Mouse (Mus musculus) layer of hippocampus, adult 8-10 months (tissue): Measurements from ENCODE around the gene Mrps6. TPM values are rescaled to one million over a fixed set of nuclear protein-coding genes. Genes with fewer than 3 reads are reported as not detected.

ENCODE experiments used
- DNase-seq, 2 experiments: peaks; one replicate each; pipeline ENCODE4 v3.0.0; 2022; ENCODE audit warnings: low spot score in 2 of 2
- total RNA-seq, 4 experiments: library from RNA; stranded (reverse); gene quantifications; 2 replicates each; pipeline ENCODE4 v1.2.4; 2022

The Mrps6 gene
- total RNA-seq: 10 to 100 TPM; 57.8 to 62.6 (median 60.6) TPM

DNA sequence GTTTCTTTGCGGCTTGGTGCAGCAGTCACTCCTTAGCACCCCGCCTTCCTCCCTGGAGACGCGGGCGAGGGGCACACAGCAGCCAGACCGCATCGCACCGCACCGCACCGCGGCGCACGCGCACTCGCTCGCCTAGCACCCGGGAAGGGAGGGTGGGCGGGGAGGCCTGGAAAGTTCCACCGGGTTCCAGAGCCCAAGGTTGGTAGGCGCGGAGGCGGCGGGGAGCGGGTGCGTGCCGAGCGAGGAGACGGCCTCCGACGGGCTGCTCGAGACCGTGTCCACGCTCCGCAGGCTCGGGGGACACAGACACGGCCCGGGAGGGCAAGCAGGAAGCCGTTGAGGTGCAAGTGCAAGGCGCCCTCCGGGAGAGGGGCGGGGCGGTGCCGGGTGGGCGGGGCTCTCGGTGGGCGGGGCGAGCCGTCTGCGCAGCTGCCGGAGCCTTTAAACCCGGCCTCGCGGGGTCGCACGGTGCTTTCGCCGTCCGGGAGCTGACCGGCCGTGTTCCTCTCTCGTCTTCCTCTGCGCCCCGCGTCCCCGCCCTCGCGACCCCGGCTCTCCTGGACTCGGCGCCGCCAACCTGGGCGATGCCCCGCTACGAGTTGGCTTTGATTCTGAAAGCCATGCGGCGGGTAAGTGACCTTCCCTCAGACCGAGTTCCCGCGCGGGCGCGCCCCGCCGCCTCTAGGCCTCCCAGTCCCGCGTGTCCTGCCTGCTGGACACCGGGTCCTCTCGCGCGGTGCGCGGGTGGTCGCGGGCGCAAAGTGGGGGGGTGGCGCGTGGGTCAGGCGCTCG is at the start of gene Mrps6, which contains the start of the genes Gm49711 and Slc5a3:
TSS of gene Mrps6 (plus strand) at position 419 of the 792 bp plus-strand sequence.
TSS of gene Gm49711 (plus strand) at position 465 of the 792 bp plus-strand sequence.
TSS of gene Slc5a3 (plus strand) at position 471 of the 792 bp plus-strand sequence.
- peak; percentile 70 to 85 for DNase-seq

DNA sequence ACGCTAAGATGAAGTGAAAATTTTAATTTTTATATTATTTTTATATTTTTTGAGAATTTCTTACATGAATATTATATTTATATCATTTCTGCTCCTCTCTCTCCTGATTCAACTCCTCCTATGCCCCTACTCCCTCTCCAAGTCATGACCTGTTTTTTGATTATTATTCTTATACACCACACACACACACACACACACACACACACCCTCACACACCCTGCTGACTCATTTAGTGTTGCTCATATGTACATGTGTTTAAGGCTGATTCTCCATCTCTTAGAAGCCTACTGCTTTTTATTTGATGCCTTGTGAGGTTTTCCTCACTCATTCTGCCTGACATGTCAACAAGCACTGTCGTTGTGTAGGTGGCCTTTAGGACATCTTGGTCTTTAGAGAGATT is 48.5 kb upstream of the Mrps6 start:
- DNase-seq: no peak

DNA sequence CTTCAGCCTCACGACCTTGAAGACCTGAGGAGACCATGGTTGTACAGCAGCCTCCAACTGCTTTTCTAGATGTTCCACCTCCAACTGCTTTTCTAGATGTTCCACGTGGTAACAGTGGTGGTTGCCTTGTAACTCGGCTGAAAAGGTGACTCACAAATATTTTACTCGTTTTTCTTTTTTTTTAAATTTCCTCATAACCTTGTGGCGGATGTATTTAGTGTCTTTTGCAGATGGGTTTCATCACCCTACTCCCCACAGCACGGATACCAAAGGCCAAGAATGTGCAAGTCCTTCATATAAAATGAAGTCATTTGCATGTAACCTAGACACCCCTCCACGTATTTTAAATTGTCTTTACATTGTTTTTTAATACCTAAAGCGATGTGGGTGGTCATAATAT is 41.3 kb upstream of the Mrps6 start:
- DNase-seq: no peak

DNA sequence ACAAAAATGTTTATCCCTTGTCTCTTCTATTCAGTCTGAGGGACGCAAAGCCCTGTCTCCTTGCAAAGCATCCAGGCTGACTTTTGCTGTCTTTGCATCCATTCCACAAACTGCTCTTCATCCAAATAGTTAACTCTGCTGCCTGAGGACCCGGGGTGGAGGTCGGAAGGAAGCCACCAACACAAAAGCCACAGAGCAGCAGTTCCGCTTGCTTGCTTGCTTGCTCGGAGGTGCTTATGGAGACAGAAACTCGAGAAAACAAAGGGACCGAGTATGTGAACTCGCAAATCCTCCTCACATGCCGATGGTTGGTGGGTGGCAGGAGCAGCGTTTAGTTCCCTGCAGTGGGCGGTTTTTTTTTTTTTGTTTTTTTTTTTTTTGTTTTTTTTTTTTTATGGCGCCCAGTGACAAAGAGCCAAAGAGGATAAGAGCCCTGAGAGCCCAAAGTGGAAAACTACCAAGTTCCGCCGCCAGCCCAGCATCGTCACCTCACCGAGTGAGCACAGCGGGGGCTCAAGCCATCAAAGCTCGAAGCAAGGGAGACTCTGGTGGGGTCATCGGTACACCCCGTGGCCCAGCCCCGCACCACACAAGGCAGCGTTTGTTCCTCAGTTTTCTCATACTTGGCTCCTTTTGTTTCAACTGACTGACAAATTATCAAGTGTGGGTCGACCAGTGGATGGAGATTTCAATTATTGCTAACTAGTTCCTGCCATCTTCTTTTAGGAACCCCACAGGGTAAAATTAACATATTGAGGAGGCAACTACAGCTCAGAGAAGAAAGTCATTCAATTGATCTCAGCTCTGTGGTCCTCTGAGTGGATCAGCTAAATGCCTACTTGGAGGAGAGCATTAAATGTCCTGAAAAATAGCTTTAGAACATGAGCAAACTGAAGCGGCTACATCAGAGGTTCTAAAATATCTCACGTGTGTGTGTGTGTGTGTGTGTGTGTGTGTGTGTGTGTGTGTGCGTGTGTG is 38.6 kb upstream of the Mrps6 start:
- peak in 1 of 2 experiments; percentile 18 for DNase-seq

DNA sequence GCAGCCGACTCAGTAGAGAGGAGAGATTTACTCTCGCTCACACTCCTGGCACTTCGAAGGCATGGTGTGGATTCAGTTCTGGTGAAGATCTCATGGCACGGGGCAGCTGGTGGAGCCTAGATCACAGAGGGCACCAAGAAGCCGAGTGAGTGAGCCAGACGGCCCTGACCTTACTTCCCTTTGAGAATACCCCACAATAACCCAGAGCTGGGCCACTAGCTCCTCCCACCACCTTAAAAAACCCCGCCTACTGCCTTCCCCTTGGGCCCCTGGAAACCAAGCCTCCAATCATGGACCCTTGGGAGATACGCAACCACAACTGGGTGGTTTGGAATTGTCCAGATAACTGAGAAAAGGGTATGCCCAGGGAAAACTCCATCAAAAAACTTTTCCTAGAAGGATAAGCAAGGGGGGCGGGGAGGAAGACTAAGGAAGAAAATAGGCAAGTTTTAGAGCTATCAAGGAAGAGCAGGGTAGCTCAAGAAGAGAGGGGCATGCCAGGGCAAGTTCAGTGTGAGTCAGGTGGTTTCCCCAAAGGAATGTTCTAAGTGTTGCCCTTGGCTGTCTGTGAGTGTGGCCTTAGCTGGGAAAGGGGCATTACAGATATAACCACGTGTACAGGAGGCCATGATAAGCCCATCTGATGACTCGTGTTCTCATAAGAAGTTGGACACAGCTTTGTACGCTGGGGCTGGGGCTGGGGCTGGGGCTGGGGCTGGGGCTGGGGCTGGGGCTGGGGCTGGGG is 36.2 kb upstream of the Mrps6 start:
- no peak for DNase-seq

DNA sequence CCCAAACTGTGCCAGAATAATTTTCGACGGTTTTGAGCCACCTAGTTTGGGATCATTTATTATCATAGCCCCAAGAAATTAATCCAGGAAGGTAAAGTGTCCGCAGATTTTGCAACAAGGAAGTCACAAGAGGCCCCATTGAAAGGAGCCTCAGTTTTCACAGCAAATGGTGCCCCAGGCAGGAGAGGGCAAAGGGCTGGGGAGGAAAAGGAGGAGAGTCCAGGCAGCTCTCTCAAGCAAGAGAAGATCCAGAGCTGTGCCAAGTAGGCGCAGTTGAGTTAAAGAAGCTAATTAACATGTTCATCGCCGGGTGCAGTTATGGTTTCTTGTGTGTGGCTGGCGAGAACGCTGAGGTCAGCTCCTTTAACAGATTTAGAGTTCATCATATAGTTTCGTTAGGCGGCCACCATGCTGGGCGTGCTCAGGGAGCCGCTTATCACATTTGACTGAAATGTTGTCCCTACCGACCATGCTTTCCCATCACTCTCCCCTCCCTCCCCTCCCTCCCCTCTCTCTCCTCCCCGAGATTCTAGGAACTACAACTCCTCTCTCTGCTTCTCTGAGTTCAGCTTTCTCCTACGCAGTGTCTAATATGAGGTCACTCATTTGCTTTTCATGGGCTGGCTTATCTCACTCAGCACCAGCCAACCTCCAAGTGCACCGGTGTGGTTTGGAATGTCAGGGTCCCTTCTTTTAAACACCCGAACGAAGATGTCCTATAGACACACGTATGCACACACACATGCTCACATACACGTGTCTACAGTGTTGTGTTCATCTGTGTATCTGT is 35.4 kb upstream of the Mrps6 start:
- DNase-seq: no peak

DNA sequence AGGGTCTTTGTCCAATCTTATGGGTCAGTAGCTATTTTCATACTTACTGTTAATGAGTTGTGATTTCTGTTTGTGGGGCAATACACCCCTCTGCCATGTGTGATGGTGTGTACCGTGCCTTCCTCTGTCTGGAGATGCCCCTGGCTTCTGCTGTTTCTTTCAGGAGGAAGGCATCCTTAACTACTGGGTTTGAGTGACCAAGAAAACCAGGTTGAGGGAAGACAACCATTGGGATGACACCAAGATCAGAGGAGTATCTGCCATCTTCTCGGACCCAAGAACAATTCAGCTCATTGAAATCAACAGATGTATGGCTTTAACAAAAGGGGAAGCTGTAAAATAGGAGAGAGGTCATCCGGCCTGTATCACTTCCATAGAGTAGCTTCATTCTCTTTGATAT is 24.8 kb upstream of the Mrps6 start:
- no peak for DNase-seq

DNA sequence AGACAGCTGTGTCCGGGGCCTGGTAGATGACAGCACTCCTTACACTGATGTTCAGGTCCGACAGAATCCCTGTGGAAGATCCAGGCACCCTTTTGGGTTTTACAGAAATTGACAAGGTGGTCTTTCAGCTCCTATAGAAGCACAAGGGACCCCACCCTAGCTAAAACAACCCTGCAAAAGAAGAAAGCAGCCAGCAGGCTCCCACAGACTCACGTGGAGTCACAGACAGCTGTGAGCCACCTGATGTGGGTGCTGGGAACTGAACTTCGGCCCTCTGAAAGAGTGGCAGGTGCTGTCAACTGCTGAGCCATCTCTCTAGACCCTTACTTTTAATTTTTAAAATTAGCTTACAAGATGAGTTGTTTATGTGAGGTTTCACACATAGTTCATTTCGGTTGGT is 23.4 kb upstream of the Mrps6 start:
- no peak for DNase-seq

DNA sequence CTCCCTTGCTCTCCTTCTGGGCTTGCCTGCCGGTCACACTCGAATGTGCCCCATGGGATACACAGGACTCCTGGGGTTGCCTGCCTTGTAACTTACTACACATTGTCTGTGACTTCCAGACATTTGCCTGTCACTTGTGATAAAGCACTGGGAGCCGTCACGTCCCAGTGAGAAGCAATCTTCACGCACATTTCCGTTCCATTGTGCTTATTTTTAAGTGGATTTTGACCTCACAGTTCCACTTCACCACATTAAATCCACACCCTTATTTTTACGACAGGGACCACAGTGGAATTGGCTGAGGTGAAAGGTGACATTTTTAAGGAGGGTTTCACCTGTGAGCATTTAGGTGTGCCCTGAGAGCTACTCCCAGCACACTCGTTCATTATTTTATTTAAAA is 21.4 kb upstream of the Mrps6 start:
- DNase-seq: no peak

DNA sequence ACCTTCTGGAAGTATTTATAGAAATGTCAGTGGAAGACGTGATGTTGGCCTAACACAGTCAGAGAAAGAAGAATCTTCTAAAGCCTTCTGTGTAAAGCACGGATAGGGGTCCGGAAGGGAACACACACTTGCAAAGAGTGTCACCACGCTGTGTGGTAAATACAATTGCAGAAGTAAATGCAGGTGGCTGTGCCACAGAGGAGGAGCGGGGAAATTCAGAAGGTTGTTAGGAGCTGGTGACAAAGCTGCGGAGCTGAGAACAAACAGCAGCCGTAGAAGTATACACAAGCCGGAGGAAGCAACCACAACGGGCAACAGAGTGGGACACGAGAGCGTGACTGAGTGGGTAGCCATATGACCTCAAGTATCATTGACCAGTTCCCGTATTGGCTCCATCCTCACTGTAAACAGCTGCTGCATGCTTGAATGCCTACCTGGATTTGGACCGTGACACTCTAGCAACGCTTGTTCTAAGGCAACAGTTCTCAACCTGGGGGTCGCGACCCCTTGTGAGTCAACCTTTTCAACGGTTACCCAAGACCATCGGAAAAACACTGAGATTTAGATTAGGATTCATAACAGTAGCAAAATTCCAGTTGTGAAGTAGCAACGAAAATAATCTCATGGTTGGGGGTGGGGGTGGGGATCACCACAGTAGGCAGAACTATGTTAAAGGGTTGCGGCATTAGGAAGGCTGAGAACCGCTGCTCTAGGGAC is 20.0 kb upstream of the Mrps6 start:
- DNase-seq: no peak

DNA sequence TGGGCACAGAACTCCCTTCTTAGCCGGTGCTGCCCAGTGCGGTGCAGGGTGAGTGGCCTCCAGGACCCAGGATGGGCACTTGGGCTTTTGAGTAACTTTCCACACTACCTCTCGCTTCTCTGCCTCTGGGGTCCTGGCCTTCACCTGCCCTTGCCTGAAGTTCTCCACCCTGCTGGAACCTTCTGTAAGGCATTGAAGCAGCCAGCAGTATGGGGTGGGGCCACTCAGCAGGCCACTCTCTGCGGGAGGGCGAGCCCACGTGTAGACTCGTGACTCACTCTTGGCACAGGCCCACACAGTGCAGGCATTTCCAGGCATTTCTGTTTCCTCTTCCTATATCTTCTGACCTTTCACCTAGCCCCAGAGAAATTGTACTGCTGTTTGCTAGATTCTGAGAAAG is 18.6 kb upstream of the Mrps6 start:
- no peak for DNase-seq

DNA sequence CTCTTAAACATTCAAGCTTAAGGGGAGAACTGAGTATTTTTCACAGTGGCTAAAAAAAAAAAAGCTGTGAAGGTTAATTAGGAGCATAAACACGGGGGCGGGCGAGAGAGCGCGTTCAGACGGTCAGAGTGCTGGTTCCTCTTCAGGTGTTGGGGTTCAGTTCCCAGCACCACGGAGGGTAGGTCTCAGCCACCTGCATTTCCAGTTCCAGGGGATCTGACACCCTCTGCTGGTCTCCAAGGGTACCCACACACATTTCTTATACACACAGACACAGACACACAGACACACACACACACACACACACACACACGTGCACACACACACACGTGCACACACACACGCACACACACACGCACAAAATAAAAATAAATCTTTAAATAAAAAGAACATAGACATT is 18.1 kb upstream of the Mrps6 start:
- DNase-seq: no peak

DNA sequence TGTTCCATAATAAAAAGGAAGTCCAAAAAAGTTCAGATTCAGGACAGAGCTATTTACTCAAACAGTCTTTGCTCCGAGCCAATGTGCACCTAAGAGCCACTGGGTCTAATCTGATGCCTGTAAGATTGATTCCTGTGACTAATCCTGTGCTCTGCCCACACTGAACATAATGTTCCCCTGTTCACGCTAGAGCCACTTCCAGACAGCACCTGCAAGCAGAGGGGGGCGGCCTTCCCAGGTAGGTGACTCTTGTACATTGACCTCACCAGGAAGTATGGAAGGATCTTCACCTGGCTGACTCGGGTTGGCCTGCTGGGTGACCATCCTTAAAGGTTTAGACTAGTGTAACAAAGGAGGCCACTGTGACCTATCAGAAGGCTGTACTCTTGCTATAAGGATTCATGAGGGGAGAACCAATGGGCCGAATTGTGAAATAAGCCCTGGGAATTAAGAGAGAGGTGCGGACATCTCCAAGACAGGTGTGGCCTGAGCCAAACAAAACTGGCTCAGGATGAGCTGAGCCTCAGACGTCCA is 6.2 kb upstream of the Mrps6 start:
- DNase-seq: no peak

DNA sequence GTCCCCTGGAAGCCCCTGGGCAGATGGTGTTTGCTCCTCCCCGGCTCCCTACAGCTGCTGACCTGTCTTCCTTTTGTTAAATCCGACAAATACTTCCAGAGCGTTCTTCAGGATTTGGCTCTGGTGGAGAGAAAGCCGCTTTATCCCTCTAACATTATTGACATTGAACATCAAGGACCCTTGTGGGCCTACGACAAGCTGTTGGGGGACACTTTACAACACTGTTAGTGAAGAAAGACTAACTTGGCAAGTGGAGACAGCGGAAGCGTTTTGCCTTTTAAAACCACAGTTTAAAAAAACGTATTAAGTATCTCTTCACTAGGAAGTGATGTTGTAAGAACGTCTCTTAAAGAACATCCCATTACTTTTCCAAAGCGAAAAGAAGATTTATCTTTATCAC is 5.5 kb upstream of the Mrps6 start:
- no peak for DNase-seq

DNA sequence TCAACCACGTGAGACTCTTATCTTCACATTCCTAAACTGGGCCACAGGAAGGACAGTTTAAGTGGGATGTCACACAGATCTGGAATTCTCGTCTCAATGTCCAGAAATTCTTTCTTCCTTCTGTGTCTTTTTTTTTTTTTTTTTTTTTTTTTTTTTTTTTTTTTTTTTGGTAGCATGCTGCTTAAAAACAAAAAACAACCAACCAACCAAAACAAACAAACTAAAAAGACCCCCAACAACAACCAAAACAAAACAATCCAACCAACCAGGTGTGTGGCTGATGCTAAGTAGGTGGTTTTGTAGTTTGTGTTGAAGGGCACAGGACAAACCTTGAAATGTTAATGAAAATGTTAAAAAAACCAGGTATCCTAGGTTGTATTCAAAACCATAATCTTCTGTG is 1.4 kb upstream of the Mrps6 start:
- no peak for DNase-seq

DNA sequence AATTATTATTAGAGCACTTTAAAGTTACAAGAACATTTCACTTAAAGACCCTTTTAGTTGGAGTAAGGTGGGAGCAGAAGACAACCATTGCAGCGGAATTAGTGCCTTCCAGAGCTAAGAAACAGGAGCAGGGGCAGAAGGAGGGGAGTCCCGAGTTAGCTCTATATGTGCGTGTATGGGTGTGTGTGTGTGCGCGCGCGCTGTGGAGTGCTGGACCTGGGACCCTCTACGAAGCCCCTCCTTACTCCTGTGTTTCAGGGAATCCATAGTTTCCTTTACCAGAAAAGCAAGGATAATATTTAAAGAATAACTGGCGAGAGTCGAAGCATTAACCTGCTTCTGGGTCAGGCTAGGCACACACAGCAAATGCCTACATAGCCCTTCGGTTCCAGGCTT is 616 bp upstream of the Mrps6 start:
- no peak for DNase-seq

DNA sequence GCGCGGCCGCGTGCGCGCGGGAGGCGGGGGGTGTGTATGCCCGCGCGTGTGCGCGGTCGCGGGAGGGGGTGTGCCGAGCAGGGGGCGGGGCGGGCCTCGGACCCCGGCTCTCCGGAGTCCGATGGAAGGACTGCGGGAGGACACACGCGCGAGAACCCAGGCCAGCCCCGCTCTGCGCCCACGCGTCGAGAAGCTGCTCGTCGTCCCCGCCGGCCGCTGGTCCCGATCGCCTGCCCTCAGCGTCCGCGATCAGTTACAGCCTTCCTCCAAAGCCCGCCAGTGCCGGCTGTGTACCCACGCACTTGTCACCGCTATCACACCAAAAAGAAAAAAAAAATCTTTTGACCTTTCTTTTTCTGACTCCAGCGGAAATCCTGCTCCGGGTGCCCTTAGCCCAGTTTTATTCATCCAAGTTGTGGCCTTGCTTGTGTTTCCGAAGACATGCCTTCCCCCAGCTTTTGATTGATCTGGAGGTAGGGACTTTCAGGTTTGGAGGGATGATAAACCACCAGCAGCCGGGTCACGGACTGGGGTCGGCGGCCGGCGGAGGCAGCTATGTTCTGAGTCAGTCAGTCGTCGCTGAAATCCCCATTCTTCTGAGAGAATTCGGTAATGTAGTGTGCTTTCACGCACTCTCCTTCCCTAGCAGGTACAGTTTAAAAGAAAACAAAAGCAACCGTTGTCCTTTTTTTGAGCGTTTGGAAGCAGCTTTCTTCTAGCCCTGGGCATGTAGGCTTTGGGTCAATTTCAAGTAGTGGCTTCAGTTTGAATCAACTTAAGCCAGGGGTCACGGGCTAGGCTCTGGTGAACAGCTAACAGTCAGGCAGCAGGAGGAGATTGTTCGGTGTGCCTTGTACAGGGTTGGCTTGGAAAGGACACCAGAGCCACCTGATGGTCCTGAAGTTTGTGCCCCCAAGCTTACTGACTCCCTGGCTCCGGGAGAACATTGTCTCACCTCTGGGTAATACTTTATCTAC is 862 bp downstream of the Mrps6 start:
- peak in 1 of 2 experiments; percentile 15 for DNase-seq

DNA sequence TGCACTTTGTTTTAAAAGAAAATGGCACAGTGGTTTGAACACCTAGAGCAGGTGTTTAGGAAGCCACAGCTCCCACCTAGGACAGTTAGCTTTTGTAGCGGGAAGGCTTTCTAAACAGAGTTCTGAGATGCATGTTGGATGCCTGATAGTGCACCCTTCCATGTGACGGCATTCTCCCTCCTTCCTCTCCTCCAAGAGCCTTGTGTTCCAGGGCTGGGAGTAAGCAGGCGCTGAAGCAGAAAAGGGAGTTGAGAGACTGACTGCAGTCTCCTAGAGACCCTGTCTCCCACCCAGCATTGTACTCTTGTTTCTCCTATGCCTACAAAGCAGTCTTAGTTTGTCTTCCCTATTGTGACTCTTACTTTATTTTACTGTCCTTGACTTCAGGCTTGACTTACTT is 2.1 kb downstream of the Mrps6 start:
- DNase-seq: no peak

DNA sequence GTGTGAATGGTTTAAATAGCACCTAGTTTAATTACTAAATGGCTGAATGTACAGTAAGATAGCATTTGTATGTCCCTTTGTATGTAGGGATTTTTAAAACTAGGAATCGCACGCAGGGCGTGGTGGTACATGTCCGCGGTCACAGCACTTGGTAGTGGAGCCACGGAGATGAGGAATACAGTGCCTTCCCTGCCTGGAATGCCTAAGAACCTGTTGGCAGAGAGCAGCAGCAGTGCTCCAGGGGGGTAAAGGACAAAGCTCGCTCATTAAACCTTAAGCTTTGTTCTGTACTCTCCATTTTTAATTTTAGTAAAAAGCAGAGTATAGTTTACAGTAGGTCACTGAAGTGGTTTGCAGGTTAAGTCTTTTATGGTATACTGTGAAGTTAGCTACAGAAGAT is 3.5 kb downstream of the Mrps6 start:
- no peak for DNase-seq
